Mouse (Mus musculus): ENCODE results near the gene Rbpj. TPM values are rescaled to one million over a fixed set of nuclear protein-coding genes. Genes with fewer than 3 reads are reported as not detected.
"Not testable (repeated sequence)": the region's sequence is repeated elsewhere in the genome, so short reads cannot be mapped to it uniquely, and the experiment has no call there.

The Rbpj gene
- polyA plus RNA-seq, 1 experiment from 2014 or later: 48.7 TPM

DNA sequence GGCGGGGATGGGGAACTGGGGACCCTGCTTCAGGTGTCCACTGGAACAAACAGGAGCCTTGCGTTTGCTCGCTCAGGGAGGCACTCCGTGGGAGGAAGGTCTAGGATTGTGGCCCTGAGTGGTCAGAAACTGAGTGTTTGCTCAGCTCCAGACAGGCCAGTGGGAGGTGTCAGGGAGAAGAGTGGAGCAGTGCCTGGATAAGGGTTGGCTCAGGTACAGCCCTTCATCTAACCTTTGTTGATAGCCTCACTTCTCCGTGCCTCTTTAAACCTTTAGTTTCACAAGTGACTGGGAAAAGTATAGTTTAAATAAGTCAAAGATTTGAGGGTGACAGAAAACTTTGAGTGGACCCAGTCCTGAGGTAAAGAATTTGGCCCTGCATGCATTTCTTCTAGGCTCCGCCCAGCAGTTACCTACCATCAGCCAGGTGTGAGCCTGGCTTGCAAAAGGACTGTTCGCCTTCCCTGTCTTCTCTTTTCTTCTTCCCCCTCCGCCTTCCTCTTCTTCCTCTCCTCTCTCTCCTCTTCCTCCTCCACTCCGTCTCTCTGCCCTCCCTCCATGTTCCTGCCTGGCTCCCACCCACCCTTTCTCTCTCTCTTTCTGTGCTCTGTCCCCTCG lies 204.5 kb downstream of the Rbpj start:
- ATAC-seq: no peak
- WGBS: 92% methylated on average over 10 of the region's 10 CpGs
- no peaks in the 10 kb centered on the region for H3K27me3 ChIP-seq

DNA sequence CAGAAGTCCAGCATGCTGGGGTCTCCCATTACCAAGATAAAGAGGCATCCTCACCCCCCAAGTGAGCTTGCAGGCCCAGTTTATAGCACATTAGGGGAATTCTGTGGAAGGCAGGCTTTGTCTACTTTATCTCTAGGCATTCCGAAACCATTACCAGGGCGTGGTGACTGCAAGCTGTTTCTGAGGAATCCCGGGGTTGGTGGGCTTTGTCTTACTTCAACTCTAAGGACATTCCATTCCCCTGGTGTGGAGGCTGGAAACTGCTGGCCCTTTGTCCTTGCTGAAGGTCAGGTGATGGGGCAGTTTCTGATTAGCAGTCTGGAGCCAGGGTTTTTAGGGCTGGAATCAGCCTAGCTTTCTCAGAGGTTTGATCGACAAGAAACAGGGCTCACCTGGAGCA lies 205.6 kb downstream of the Rbpj start:
- Histone ChIP-seq H3K4me1 (no peaks in the 10 kb centered on the region), H3K9me3 (replicated peaks) (no peaks in the 10 kb centered on the region), H3K27me3 (no peaks in the 10 kb centered on the region), H3K27ac (no peak overlapping the region), H3K4me3 (no peak overlapping the region), H3K9ac (no peak overlapping the region), H3K36me3 (ENCODE audit: poor library complexity, severe bottlenecking) (no peaks in the 10 kb centered on the region), H3K4me2 (no peak overlapping the region)
- no peak for ATAC-seq
- 66% methylated on average over 4 of the region's 4 CpGs for WGBS

More for the DNA sequence above, 204.5 kb downstream of the Rbpj start:
- H3K4me3 ChIP-seq: no peak overlapping the region
- H3K4me1 ChIP-seq: no peaks in the 10 kb centered on the region
- no peaks in the 10 kb centered on the region for H3K9me3 ChIP-seq (replicated peaks)
- H3K9ac ChIP-seq: no peak overlapping the region
- no peaks in the 10 kb centered on the region for H3K36me3 ChIP-seq (ENCODE audit: poor library complexity, severe bottlenecking)
- no peak overlapping the region for H3K27ac ChIP-seq
- H3K4me2 ChIP-seq: no peak overlapping the region

DNA sequence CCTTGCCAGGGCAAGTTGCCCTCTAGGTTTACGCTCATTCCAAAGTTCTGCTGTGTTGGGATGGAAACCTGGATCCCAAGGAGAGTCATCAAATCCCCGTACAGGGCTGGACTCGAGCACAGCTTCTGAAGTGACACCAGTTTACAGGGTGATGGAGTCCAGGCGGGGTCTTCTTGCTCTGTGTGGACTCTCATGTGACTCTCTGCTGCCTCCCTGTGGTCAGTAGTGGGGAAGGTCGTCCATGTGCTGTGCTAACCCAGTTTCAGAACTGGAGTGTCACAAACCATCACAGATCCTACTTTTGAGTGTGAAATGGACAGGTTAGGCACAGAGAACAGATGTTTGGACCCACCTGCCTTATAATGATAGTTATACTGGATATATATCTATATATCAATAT lies 206.4 kb downstream of the Rbpj start:
- no peaks in the 10 kb centered on the region for H3K27me3 ChIP-seq
- H3K36me3 ChIP-seq (ENCODE audit: poor library complexity, severe bottlenecking): no peaks in the 10 kb centered on the region
- H3K4me1 ChIP-seq: no peaks in the 10 kb centered on the region
- no peaks in the 10 kb centered on the region for H3K9me3 ChIP-seq (replicated peaks)
- WGBS: 30% methylated on average over 5 of the region's 5 CpGs
- no peak overlapping the region for H3K4me3 ChIP-seq
- ATAC-seq: peak; percentile 89
- H3K9ac ChIP-seq: no peak overlapping the region
- H3K4me2 ChIP-seq: no peak overlapping the region
- H3K27ac ChIP-seq: no peak overlapping the region

DNA sequence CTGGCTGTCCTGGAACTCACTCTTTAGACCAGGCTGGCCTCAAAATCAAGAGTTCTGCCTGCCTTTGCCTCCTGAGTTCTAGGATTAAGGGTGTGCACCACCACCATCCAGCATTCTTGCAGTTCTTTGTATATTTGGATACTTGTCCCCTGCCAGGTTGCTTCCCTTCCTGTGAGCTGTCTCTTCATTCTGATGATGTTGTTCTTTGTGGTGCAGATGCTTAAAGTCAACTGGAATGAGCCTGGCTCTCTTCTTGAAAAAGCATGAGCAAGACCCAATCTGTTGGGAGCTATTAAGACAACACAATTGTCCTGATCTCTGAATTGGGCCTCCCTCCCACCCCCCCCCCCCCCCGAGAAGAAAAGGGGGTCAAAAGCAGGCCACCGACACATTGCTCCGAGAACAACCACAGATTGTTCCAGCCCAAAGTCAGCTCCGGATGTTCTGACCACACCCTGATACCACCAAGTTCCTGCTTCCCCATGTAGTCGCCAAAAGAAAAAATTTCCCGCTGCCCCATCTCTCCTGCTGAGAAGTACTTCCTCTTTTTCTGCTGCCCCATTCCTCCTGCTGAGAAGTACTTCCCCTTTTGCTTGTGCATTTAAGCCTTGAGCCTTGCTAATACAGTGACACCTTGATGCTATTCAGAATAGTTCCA lies 207.7 kb downstream of the Rbpj start:
- H3K9me3 ChIP-seq (replicated peaks); ATAC-seq; H3K9ac ChIP-seq; H3K27me3 ChIP-seq; H3K4me1 ChIP-seq; H3K4me3 ChIP-seq; H3K36me3 ChIP-seq (ENCODE audit: poor library complexity, severe bottlenecking); H3K27ac ChIP-seq; H3K4me2 ChIP-seq: not testable (repeated sequence)
- WGBS: 85% methylated on average over 6 of the region's 6 CpGs

DNA sequence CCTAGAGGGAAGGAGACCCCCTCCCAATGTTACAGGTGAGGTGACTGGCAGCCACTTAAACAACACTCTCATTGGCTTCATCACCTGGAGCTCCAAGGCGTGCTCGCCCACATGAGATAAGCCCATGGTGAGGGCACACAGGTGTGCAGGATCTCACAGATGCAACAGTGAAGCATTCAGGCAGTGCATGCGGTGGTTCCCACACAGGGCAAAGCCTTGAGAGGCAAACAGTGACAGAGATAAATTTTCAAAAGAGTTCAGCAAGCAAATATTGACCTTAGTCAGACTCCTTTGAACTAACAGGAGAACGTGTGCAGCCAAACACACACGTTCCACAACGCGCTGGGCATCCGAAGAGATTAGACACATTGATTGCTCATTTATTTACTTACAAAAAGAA lies 210.7 kb downstream of the Rbpj start:
- no peak for ATAC-seq
- Histone ChIP-seq H3K36me3 (ENCODE audit: poor library complexity, severe bottlenecking) (no peaks in the 10 kb centered on the region), H3K9ac (no peak overlapping the region), H3K9me3 (replicated peaks) (no peaks in the 10 kb centered on the region; the same call in 1 of the 2 replicates), H3K27me3 (no peaks in the 10 kb centered on the region), H3K27ac (no peak overlapping the region), H3K4me1 (no peaks in the 10 kb centered on the region), H3K4me2 (no peak overlapping the region), H3K4me3 (no peak overlapping the region)
- 91% methylated on average over 8 of the region's 8 CpGs for WGBS

DNA sequence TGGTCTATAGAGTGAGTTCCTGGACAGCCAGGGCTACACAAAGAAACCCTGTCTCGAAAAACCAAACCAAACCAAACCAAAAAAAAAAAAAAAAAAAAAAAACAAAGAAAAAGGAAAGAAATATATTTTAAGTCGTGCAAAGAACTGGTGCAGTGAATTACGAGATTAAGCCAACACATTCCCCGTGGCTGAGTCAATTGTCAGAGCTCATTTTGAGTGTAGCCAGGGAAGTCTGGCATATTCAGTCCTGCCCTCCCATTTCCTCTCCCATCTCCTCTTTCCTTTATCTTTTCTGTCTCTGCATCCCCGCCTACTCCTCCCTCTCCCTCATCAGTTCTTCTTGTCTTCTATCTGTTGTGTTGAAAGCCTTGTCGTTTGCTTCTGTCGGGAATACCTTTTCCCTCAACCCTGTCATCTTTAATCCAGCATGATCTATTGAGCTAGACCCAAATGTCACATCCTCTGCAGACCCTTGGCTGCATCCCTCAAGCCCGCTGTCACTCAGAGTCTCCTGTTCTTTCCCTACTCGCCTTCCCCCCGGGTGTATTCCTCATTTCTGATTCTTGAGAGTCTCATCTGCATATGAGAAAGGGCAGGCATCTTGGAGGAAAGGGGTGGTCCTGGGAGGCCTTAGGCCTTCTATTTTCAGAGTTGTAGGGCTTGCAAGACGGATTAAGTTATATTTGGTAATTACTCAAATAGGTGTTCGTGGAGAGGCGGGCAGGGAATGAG lies 212.2 kb downstream of the Rbpj start:
- Histone ChIP-seq H3K4me3 (no peak overlapping the region), H3K27ac (no peak overlapping the region), H3K9ac (no peak overlapping the region), H3K4me1 (no peaks in the 10 kb centered on the region), H3K36me3 (ENCODE audit: poor library complexity, severe bottlenecking) (no peaks in the 10 kb centered on the region), H3K4me2 (0 out of 2 replicates have a peak overlapping the region, but pooled peaks have one; percentile 10), H3K27me3 (no peaks in the 10 kb centered on the region), H3K9me3 (replicated peaks) (no peaks in the 10 kb centered on the region; the same call in 1 of the 2 replicates)
- ATAC-seq: no peak
- 57% methylated on average over 13 of the region's 13 CpGs for whole genome bisulfite sequencing

DNA sequence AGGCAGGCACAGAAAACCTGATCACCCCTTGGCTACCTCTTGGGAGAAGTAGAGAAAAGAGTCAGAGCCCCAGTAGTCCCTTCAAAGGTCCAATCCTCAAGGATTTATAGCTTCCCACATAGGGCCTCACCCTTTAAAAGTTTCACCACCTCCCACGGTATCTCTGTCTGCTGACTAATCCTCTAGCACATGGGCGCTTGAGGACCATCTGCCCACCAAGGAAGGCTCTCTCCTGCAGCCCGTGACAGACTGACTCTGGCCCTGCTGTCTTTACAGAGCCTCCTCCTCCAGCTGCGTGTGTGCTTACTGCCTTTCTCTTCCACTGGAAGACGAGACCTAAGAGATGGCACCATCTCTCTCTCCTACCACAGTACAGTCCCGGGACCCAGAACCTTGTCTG lies 213.7 kb downstream of the Rbpj start:
- Histone ChIP-seq H3K36me3 (ENCODE audit: poor library complexity, severe bottlenecking) (no peaks in the 10 kb centered on the region), H3K9me3 (replicated peaks) (no peaks in the 10 kb centered on the region; the same call in 1 of the 2 replicates), H3K27me3 (no peaks in the 10 kb centered on the region), H3K9ac (no peak overlapping the region), H3K4me3 (no peak overlapping the region), H3K4me1 (0 out of 2 replicates have a peak, but pooled peaks cover 7% of the 10 kb centered on the region), H3K27ac (no peak overlapping the region), H3K4me2 (no peak overlapping the region)
- 79% methylated on average over 6 of the region's 6 CpGs for WGBS
- no peak for ATAC-seq

DNA sequence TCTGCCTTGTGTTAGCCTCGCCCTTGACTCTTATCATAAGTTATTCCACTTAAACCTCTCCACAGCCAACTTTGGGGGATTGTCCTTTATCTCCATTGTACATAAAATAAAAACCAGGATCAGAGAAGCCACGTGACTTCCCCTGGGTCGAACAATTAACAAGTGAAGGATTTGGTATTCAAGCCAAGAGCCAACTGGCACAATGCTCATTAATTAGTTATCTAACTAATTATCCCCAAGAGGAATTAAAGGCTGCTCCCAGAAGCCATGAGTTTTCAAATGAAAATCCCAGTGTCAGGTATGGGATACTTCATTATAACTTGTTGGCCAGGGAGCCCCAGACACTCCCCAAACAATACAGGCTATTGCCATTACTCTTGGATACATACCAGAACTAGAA lies 218.0 kb downstream of the Rbpj start:
- WGBS: 46% methylated on average over 3 of the region's 3 CpGs
- H3K4me2 ChIP-seq: no peak overlapping the region
- no peak overlapping the region for H3K27ac ChIP-seq
- peak; percentile 41; the same call in 1 of the 2 replicates for ATAC-seq
- H3K9ac ChIP-seq: no peak overlapping the region
- no peaks in the 10 kb centered on the region for H3K36me3 ChIP-seq (ENCODE audit: poor library complexity, severe bottlenecking)
- H3K4me3 ChIP-seq: no peak overlapping the region
- no peaks in the 10 kb centered on the region for H3K27me3 ChIP-seq
- 0 out of 2 replicates have a peak, but pooled peaks cover 11% of the 10 kb centered on the region for H3K4me1 ChIP-seq
- no peaks in the 10 kb centered on the region; the same call in 1 of the 2 replicates for H3K9me3 ChIP-seq (replicated peaks)

DNA sequence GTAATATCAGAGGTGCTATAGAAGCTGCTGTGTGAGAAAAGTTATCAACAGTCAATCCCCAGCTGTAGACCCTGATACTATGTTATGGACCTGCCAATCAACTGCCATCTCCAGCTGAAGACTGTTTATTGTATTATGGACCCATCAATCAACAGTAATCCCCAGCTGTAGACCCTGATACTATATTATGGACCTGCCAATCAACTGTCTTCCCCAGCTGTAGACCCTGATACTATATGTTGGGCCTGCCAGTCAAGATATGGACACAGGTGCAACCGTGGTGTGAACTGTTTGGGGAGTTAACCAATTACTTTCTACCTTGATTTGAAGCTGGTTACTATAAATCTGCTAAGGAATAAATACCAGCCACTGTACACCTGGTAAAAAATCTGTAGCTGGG lies 218.5 kb downstream of the Rbpj start:
- WGBS: 90% methylated on average over 1 of the region's 1 CpGs
- H3K9ac ChIP-seq: no peak overlapping the region
- ATAC-seq: 0 out of 2 replicates have a peak, but pooled peaks have one; percentile 38
- no peaks in the 10 kb centered on the region for H3K36me3 ChIP-seq (ENCODE audit: poor library complexity, severe bottlenecking)
- no peak overlapping the region for H3K27ac ChIP-seq
- H3K4me2 ChIP-seq: no peak overlapping the region
- 0 out of 2 replicates have a peak, but pooled peaks cover 11% of the 10 kb centered on the region for H3K4me1 ChIP-seq
- no peaks in the 10 kb centered on the region for H3K27me3 ChIP-seq
- no peak overlapping the region for H3K4me3 ChIP-seq
- H3K9me3 ChIP-seq (replicated peaks): no peaks in the 10 kb centered on the region; the same call in 1 of the 2 replicates

DNA sequence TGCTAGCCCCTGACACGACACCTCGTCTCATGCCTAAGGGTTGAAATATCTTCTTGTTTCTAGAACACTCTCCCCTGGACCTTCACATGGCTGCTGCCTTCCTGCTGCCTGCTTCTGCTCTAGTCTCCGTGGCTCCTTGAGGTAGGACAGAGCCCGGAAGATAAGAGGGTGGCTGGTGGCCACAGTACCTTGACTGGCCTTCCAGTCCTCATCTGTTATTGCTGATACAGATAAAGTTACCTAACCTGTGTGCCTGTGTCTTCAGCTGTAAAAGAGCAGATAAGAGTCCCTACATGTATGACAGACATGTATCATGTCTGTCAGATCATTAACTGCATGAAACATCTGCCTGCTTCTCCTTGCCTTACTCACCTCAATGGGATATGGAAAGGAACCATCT lies 219.7 kb downstream of the Rbpj start:
- no peak overlapping the region for H3K27ac ChIP-seq
- H3K36me3 ChIP-seq (ENCODE audit: poor library complexity, severe bottlenecking): no peaks in the 10 kb centered on the region
- no peak overlapping the region for H3K4me3 ChIP-seq
- no peak for ATAC-seq
- H3K9ac ChIP-seq: no peak overlapping the region
- H3K27me3 ChIP-seq: no peaks in the 10 kb centered on the region
- H3K9me3 ChIP-seq (replicated peaks): no peaks in the 10 kb centered on the region; the same call in 1 of the 2 replicates
- WGBS: 92% methylated on average over 4 of the region's 4 CpGs
- H3K4me2 ChIP-seq: no peak overlapping the region
- 0 out of 2 replicates have a peak, but pooled peaks cover 11% of the 10 kb centered on the region for H3K4me1 ChIP-seq

DNA sequence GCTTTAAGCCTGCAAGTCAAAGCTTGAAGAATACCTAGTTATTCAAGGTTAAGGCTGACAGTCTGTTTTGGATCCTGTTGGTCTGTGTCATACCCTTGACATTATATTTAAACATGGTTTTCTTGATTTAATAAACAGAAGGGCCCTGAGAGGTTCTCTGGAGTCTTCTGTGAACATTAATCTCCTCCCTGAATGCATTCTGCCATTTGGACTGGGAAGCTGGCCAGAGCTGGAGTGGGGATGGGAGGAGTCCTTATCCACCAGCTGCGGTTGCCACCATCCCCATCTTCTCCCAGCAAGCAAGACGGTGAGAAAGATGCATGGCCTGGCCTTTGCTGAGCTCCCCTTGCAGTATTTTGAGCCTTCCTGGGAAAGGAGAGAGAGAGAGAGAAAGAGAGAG lies 220.4 kb downstream of the Rbpj start:
- Histone ChIP-seq H3K9ac (no peak overlapping the region), H3K27me3 (no peaks in the 10 kb centered on the region), H3K27ac (no peak overlapping the region), H3K4me1 (0 out of 2 replicates have a peak, but pooled peaks cover 11% of the 10 kb centered on the region), H3K4me2 (no peak overlapping the region), H3K36me3 (ENCODE audit: poor library complexity, severe bottlenecking) (no peaks in the 10 kb centered on the region), H3K9me3 (replicated peaks) (no peaks in the 10 kb centered on the region; the same call in 1 of the 2 replicates), H3K4me3 (no peak overlapping the region)
- ATAC-seq: no peak
- WGBS: 90% methylated on average over 2 of the region's 2 CpGs

DNA sequence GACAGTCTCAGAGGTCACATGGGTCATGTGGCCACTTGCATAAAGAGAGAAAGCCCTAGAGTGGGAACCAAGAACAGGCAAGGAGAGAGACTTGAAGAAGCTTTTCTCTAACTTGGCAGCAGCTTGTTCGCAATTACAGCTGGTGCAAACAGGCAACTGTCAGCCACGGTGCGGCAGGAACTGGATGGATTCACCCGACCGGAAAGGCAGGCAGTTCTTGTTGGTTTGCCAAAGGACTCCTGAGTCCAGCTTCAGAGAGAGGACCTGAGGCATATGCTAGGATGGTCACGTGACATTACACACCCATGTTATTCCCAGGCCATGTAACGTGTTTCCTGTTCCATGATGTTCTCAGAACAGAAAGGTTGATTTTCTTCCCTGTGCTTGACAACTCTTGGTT lies 222.4 kb downstream of the Rbpj start:
- Histone ChIP-seq H3K9me3 (replicated peaks) (no peaks in the 10 kb centered on the region), H3K9ac (no peak overlapping the region), H3K27ac (no peak overlapping the region; the same call in 1 of the 2 replicates), H3K27me3 (no peaks in the 10 kb centered on the region), H3K36me3 (ENCODE audit: poor library complexity, severe bottlenecking) (no peaks in the 10 kb centered on the region), H3K4me1 (0 out of 2 replicates have a peak, but pooled peaks cover 11% of the 10 kb centered on the region), H3K4me3 (no peak overlapping the region), H3K4me2 (no peak overlapping the region)
- 78% methylated on average over 7 of the region's 7 CpGs for WGBS
- ATAC-seq: no peak
